Mouse (Mus musculus): Measurements from ENCODE around the gene Maz.

Maz gene

DNA sequence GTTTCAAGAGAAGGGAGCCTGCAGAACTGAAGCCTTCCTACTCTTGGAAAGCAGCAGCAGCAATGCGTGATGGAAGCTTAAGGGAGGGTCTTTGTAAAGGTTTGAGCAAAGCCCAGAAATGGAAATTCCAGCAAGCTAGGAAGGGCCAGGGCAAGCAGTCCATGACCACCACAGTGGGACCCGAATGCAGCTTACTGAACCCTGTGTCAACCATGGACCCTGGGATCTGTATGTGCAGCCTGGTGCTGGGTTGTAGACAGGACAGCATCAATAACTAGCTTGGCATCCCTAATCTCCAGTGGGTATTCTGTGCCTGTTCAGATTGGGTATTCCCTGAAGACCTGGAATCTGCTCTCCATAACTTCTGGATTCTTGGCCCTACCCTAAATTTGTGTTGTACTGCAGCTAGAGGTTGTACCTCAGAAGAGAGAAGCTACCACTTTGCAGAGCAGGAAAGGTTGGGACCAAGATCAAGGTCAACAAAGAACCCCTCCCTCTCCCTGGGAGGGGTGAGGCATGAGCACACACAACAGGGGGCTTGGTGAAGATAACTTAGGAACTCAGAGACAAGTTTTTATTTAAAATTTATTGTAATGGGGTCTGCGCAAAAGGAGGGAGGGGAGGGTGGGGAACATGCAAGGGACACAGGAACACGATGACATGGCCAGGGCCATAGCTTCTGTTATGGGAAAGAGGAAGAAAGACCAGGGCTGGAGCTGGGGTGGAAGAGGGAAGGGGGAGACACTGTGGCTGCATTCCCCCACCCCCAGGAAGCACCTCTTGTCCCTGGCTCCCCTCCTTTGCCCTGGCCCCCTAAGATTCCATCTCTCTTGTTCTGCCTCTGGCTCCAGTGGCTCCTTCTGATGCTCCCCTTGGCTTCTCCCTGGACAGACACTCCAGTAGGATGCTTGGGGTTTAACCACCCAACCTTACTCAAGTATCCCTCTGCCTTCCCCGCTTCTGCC is 5.0 kb downstream of the Maz start:
- in situ Hi-C loops (cut with MboI) = no loop called here

DNA sequence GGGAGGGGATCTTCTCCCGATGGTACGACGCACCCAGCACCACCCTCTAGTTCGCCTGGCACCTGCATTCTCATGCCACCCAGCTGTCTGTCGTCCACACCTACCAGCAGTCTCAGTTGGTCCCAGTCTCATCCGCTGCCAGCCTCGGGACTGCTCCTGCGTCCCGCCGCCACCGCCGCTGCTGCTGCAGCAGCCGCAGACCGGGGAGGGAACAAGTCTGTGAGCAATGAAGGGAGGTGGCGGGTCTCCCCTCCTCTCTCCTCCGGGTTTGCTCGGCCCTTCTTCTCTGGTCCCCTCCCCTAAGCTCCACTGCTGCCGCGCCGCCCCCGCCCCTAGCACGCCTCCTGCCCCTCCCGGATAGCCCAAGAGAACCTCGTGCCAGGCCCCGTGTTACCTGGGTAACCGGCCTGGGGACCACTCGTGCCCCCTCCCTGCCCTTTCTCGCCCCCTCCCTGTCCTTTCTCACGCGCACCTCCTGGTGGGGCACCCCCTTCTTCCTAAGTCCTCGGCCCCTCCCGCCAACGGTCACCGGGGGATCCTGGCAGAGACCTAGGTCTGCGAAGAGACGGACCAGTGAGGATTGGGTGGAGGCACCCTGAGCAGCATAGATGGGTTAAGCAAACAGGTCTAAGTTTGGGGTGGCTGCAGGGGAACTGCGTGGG is 5.8 kb downstream of the Maz start, which contains the start of the genes Gm42742 and Prrt2:
Gm42742 (minus strand) TSS at position 197 of the 662 bp plus-strand sequence.
Prrt2 (minus strand) TSS at position 311 of the 662 bp plus-strand sequence.
- in situ Hi-C loops (cut with MboI) = no loop called here

DNA sequence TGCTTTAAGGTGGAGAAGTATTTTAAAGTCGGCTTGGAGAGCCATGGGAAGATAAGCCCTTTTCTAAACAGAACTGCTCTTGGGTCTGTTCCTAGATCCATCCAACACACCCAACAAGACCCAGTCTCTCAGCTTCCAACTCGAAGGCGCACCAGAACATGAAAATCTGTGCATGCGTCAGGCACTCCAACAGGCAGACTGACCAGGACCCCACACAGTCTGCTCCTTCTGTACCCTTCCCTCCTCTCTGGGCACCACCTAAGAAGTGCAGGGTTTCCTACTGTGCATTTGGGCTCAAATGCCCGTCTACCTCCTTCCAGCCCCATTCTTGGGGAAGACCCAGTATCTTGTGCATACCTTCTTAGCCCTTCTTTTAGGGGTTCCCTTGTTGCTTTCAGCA is 6.3 kb downstream of the Maz start:
- in situ Hi-C loops (cut with MboI) = no loop called here

DNA sequence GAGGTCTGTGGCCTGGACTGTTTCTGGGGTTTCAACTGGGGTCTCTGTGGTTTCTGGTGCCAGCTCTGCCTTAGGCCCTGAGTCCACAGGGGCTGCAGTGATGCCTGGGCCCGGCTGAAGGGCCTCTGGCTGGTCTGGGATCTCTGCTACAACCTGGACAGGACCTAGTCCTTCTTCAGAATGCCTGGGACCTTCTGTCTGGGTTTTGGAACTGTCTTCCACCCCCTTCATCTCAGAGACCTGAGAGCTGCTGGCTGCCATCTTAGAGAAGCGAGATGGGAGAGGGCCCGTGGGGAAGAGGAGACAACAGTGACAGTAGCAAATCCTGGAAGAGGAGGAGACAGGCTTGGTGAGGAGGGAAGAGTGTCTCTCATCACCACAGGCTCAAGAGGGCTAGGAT is 6.8 kb downstream of the Maz start:
- in situ Hi-C loops (cut with MboI) = no loop called here

DNA sequence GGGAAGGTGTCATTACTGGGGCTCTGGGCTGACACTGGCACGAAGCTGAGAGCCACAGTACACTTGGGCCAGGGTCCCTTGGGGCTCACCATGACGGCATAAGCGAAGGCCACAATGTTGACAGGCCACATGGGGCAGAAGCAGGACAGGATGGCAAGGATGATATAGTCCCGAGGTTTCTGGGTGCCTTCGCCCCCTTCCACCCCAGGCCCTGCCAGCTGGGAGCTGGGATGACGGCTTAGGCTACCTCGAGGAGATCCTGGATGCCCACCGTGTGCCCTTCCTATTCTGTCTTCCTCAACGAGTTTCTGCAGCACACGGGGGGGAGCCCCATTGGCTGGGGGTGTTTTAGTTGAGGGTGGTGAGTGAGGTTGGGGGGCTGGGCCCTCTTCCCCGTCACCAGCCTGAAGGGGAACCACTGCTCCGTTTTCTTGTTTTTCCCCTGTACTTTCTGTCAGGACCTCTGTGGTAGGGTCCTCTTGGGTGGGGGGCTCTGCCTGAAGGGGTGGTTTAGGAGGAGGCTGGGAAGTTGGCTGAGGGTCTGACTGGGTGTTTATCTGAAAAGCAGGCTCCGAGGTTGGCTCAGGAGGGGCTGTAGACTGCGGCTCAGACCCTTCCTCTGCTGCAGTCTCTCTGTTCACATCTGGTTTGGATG is 7.4 kb downstream of the Maz start:
- in situ Hi-C loops (cut with MboI) = no loop called here

DNA sequence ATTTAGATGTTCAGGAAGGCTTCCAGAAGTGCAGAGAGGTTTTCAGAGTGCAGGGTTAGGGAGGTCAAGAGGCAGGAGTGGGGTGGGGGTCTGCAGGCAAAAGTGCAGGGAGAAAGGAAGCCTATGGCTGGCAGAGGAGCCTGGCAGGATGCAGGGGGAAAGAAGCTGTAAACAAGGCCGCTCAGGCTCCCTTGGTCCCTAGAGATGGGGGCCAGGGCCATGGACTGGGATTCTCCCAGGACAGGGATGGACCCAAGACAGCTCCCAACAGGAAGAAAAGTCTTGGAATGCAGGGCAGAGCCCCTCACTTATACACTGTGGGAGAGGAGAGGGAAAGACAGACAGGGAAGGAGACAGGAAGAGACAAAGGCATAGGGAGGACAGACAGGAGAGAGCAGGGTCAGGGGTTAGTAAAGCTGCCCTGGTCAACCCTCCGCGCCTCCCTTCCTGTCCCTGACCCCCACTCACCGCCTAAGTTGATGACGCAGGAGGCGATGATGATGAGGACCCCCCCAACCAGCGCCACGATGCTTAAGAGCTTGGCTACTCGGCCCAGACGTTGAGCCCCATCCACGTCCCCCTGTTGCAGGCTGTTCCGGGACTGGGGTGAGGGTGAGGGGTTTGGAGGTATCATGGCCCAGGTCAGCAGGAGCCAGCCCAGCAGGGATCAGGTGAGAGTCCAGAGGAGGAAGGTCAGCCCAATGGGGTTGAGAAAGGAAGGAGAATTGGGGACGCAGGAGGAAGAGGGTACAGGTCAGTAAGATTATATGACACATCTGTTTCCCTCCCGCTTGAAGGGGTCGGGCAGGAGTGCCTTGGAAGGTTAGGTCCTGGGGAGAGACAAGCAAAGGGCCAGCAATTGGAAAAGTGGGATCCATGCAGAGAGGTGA is 8.2 kb downstream of the Maz start:
- in situ Hi-C loops (cut with MboI) = no loop called here

DNA sequence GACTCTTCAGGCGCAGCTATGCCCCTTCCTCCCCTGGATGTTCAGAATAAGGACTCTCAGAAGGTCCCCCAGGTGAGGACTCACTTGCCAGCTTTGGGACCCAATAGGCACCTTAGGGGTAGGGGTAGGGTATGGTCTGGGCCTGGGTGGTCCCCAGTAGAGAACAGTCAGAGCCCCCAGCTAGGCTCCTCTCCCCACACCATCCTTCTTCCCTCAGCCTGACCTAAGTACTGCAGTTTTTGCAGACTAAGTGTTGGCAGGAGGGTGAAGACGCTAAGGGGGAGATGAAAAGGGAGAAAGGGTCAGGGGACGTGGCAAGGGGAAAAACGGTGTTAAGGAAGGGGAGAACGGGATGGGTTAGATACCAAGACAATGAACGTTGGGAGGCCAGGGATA is 8.9 kb downstream of the Maz start:
- in situ Hi-C loops (cut with MboI) = no loop called here

DNA sequence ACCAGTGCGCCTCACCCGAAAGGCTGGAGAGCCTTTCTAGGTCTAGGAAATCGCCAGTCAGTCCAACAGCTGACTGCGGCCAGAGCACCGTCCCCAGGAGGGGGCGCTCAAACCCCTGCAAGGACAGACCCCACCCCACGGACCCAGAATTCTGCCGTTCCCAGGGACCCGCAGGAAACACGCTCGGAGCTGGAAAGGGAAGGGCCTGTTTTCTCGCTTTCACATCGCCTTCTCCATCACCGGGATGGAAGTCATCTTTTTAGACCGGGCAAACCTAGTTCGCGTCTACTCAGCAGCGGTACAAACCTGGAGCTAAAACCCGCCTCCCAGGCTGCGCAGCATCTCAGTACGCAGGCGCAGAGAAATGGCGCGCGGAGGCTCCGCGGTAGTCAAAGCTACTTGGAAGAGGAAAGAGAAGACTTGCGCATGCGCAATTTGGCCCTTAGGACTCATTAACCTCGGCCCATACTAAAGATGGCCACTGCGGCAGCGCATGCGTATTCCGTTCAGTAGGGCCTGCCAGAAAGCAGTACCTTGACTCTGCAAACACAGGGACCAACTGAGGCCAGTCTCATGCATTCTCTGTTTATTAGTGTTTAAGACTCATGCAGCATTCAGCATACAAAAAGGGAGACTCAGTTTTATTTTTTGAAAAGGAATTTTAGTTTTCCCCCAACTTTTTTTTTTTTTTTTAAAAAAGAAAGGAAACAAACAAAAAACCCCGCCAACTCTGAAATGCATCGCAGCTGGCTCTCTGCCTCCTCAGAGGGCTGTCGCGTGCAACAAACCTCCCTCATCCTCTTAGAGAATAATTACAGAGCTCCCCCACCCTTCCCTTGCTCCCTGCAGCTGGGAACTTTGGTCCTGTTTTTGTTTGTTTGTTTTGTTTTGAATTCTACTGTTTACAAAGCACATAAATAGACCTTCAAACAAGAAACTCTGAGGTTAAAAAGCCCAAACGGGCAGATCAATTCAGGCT is 9.6 kb downstream of the Maz start, which contains the start of gene Pagr1a:
Pagr1a (minus strand) TSS at position 382 of the 979 bp plus-strand sequence.
- in situ Hi-C loops (cut with MboI) = no loop called here

DNA sequence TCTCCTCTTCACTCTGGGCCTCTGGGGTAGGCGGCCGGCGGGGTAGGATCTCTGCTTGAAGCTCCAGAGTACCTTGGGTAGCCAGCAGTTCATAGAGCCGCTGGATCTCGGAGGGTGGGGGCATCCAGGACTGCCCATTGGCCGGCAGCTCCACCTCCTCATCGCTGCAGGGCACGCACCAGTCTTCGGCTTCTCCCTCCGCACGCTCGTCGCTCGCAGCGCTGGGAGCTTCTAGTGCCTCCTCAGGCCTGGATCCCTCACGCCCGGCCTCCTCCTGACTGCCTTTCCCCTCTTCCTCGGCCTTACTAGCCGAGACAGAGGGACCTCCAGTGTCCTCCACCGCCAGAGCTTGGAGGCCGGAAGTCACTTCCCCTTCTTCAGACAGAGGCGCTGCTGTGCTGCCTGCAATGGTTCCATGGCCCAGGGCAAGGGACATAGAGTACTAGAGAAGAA is 10.3 kb downstream of the Maz start:
- in situ Hi-C loops (cut with MboI) = no loop called here

DNA sequence TGATC is 10.6 kb downstream of the Maz start, which contains the start of gene Pagr1b:
Pagr1b (minus strand) TSS at position 4 of the 5 bp plus-strand sequence.
- in situ Hi-C loops (cut with MboI) = no loop called here

DNA sequence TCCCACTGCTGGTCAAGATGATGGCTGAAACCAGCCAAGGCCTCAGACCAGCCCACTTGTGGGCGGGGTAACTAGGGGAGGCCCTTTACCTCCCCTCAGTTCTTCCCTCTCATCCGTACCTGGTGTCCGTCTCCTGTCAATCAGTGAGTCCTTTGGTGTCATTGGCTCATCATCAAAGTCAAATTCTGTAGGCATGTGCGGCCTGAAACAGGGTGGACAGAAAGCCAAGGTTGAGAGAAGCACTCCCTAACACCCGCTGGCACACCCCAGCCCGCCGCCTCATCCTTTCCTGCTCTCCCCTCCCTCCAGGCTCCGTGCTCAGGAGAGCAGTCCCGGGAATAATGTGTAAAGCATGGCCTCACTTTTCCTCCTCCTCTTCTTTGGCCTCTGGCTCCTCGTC is 10.8 kb downstream of the Maz start:
- in situ Hi-C loops (cut with MboI) = no loop called here

DNA sequence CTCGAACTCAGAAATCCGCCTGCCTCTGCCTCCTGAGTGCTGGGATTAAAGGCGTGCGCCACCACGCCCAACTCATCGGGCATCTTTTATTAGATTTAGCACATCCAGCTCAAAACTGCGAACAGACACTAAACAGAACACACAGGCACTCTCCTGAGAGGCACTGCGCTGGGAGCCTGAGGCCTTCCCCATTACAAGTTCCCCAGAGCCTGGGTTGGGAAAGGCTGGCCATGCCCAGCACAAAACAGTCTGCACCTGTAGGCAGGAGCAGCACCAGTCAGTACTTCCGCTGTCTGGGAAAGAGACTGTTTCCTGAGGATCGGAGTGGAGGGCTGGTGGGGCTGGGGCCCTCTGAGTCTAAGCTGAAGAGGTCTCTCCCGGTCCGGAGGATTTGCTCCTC is 11.8 kb downstream of the Maz start:
- in situ Hi-C loops (cut with MboI) = no loop called here

DNA sequence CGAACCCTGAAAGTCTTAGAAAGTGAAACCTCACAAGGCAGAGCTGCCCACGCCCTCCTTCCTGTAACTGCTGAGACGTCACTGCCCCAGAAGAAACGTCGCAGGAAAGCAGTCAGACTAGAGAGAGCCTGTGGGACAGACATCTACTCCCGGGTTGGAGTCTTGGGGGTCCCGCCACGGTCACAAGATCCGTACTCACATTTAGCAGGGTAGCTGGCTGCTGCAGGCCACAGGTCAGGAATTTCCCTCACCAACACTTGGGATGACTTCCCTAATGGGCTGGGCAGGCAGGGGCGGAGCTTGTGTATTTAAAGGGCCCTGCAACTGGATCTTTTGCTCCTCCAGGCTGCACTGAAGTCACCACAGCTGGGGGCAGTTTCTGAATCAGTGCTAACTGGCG is 12.5 kb downstream of the Maz start, which contains the start of gene Mvp:
Mvp (minus strand) TSS at position 302 of the 400 bp plus-strand sequence.
- in situ Hi-C loops (cut with MboI) = no loop called here

DNA sequence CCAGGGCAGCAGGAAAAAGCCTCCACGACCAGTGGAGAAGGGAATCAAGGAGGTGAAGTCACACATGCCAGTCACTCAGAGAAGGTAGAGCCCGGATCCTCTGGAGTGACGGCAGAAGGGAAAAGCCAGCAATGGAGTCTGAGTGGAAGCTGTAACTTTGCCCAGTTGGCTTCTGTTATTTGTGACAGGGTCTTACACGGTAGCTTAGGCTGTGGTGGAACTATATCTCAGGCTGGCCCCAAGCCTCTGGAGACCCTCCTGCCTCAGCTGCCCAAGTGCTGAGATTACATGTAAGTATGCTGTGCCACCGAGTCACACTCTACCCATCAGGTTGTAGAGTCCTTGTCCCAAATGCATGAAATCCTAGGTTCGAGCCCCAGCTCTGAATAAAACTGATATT is 13.5 kb downstream of the Maz start:
- in situ Hi-C loops (cut with MboI) = no loop called here

DNA sequence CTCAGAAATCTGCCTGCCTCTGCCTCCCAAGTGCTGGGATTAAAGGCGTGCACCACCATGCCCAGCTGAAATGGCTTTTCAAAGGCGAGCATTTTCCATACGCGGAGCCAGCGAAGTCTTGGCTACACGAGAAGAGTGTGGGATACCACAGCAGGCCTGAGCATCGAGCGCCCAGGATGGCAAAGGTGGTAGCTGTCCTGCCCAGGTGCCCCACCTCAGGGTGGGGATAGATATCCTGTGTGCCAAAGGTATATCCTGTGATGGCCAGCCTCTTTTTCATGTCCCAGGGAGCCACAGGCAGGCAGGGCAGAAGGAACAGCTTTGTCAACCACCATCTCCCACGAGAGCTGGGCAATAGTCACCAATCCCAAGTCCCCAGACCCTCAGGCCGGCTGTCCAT is 14.0 kb downstream of the Maz start:
- in situ Hi-C loops (cut with MboI) = no loop called here

DNA sequence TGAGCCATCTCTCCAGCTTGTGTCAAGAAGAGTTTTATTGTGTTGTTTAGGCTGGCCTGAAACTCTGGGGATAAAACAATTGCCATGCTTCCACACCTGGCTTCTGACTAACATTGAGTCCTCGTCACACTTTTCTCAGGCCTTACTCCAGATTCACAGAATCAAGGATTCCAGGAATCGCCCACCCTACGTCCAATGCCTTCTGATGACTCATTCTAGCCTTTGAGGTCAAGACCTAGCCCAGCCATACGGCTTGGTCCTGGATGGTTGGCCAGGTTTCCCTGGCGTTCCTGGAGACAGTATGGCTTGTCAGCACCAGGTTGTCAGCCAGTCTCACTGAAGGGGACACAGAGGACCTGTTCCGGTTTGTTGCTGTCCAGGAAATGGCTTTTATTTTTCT is 14.5 kb downstream of the Maz start:
- in situ Hi-C loops (cut with MboI) = no loop called here

DNA sequence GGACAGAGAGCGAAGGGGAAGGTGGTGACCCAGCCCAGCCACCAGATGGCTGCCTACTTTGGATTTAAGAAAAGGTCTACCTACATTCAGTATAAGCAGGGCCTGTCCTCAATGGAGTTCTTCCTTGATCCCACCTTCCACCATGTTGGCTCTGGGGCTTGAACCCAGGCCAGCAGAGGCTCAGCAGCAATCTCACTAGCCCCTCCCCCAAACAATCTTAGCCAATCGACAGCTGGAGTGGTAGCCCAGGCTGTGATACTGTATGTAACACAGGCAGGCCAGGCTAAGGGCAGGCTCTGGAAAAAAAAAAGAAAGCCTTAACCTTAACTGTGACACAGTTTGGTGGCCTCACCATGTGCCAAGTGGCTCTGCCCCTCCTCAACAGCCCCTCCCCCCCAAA is 15.1 kb downstream of the Maz start:
- in situ Hi-C loops (cut with MboI) = no loop called here

DNA sequence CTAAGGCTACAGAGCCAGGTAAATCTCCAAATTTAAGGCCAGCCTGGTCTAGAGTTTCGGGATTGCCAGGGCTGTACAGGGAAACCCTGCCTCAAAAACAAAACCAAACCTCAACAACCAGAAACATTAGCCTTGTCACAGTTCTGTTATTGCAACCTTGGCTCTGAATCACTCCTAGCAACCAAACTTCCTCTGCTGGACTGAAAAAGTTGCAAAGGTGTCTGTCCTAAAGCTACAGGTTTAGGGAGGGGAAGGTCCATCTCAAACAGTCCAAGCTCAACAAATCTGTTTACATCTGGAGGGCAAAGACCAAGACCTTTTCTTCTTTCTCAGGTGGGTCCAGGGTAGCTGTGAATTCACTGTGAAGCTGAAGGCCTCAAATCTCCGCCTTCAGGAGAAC is 15.8 kb downstream of the Maz start:
- in situ Hi-C loops (cut with MboI) = no loop called here

DNA sequence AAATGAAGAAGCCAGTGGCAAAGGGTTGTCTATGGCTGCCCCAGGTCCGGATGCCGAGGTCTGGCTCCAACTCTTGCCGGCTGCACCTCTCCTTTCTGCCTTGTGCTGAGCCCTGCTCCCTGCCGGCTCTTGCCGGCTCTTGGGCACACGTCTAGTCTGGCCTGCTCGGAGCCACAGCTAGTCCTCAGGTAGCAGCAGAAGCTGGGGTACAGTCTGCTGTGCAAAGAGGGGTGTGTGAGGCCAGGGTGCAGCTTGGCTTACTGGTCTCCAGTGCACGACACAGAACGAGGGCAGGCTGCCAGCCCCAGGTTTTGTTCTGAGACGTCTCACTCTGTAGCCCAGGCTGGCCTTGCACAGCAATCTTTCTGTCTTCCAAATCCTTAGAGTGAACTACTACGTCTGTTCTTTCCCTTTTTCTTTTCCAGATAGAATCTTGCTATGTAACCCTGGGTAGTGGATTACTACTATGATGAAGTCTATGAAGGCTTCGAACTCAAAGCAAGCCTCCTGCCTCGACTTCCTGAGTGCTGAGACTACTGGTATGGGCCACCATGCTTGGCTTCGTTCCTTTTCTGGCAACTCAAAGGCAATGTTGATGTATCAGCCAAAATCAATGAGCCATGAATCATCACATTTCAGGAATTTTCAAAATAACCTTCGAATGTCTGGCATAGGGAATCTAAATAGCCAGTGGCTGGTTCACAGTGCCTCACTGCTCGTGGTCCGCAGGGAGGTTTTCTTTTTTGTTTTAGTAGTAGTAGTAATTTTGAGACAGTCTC is 17.3 kb downstream of the Maz start:
- in situ Hi-C loops (cut with MboI) = no loop called here
